Mouse (Mus musculus): ENCODE results near the gene Haspin. TPM values are rescaled to one million over a fixed set of nuclear protein-coding genes. Genes with fewer than 3 reads are reported as not detected.

Gene Haspin
- total and polyA plus RNA-seq, 3 experiments = 26.9 to 28.3 TPM; not detected in 1

GRCm38 (mm10) chr11:73105246-73105645 is 32.8 kb downstream of the Haspin start:
- no peaks in the 10 kb centered on the region for H3K79me2 ChIP-seq (ENCODE audit: control insufficient read depth, insufficient read depth, low read length, poor library complexity)
- no peak overlapping the region for H3K9ac ChIP-seq (ENCODE audit: control insufficient read depth, low read depth, low read length, poor library complexity, severe bottlenecking)
- peak; percentile 37 for DNase-seq (ENCODE audit: low read depth, low spot score)
- no peaks in the 10 kb centered on the region; a peak in 1 of 4 replicates for H3K4me1 ChIP-seq (ENCODE audit: control insufficient read depth in 1 of 2, insufficient read depth in 2 of 2, low read length in 2 of 2)
- H3K27me3 ChIP-seq (ENCODE audit: control insufficient read depth in 1 of 2, insufficient read depth in 2 of 2, low read length in 2 of 2) = no peaks in the 10 kb centered on the region
- H3K4me3 ChIP-seq (ENCODE audit: control insufficient read depth in 1 of 2, insufficient read depth in 1 of 2, low read depth in 2 of 2, low read length in 2 of 2) = no peak overlapping the region
- H3K9me3 ChIP-seq (replicated peaks; ENCODE audit: insufficient read depth, low read length) = no peaks in the 10 kb centered on the region
- TF ChIP-seq ZMIZ1 (IDR thresholded peaks at IDR 0.05; ENCODE audit: low read depth, low read length) = no peak
- TF ChIP-seq SIN3A (IDR thresholded peaks at IDR 0.05; ENCODE audit: low read length) = no peak
- no peak for TF ChIP-seq HCFC1 (IDR thresholded peaks at IDR 0.05; ENCODE audit: low read depth, low read length)
- TF ChIP-seq UBTF (IDR thresholded peaks at IDR 0.05; ENCODE audit: borderline replicate concordance, insufficient read depth, low read depth, low read length) = no peak
- TF ChIP-seq POLR2AphosphoS5 (IDR thresholded peaks at IDR 0.05; ENCODE audit: borderline replicate concordance, low read depth, low read length) = no peak
- 0 out of 2 replicates have a peak, but pooled peaks have one; percentile 45 for TF ChIP-seq ZKSCAN1 (IDR thresholded peaks at IDR 0.05; ENCODE audit: low read depth, low read length)
- H3K36me3 ChIP-seq (ENCODE audit: control insufficient read depth in 1 of 2, insufficient read depth in 2 of 2, low read length in 2 of 2) = no peaks in the 10 kb centered on the region
- no peak overlapping the region for H3K27ac ChIP-seq (ENCODE audit: control insufficient read depth, low read depth, low read length)

DNA sequence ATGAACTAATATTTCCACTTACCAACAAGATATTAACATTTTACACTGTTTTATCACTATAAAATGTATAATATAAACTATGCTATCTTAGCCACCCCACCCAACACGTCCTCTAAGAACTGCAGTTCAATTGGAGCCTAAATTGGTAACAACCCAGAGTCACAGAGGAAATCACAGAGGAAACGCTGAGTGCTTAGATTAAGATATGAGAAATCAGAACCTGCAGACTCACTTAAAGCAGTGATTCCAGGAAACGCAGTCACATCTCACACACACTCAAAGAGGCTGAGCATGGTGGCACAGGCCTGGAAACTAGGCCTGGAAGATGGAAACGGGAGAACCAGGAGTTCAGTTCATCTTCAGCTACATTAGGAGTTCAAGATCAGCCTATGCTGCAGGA is 36.8 kb downstream of the Haspin start:
- 0 out of 2 replicates have a peak, but pooled peaks have one; percentile 11 for TF ChIP-seq GATA1 (IDR thresholded peaks at IDR 0.05; ENCODE audit: low read depth, low read length)
- TF ChIP-seq POLR2A (IDR thresholded peaks at IDR 0.05; ENCODE audit: control insufficient read depth in 1 of 2, insufficient read depth in 1 of 2, low read depth in 1 of 2, low read length in 2 of 2, poor library complexity in 1 of 2) = no peak
- TF ChIP-seq RCOR1 (IDR thresholded peaks at IDR 0.05; ENCODE audit: low read depth, low read length) = peak; percentile 94
- no peaks in the 10 kb centered on the region for H3K79me2 ChIP-seq (ENCODE audit: control insufficient read depth, insufficient read depth, low read length, poor library complexity)
- DNase-seq (ENCODE audit: low read depth, low spot score) = no peak
- H3K36me3 ChIP-seq (ENCODE audit: control insufficient read depth in 1 of 2, insufficient read depth in 2 of 2, low read length in 2 of 2) = no peaks in the 10 kb centered on the region; a peak in 1 of 4 replicates
- no peak overlapping the region for H3K4me3 ChIP-seq (ENCODE audit: control insufficient read depth in 1 of 2, insufficient read depth in 1 of 2, low read depth in 2 of 2, low read length in 2 of 2)
- H3K4me1 ChIP-seq (ENCODE audit: control insufficient read depth in 1 of 2, insufficient read depth in 2 of 2, low read length in 2 of 2) = peaks cover 0 to 3% of the 10 kb centered on the region in 2 experiments; a peak in 1 of 4 replicates
- no peaks in the 10 kb centered on the region for H3K27me3 ChIP-seq (ENCODE audit: control insufficient read depth in 1 of 2, insufficient read depth in 2 of 2, low read length in 2 of 2)
- no peak overlapping the region for H3K9ac ChIP-seq (ENCODE audit: control insufficient read depth, low read depth, low read length, poor library complexity, severe bottlenecking)
- H3K9me3 ChIP-seq (replicated peaks; ENCODE audit: insufficient read depth, low read length) = no peaks in the 10 kb centered on the region
- no peak overlapping the region for H3K27ac ChIP-seq (ENCODE audit: control insufficient read depth, low read depth, low read length)

GRCm38 (mm10) chr11:73099976-73100750 is 37.9 kb downstream of the Haspin start:
- Histone ChIP-seq H3K27ac (ENCODE audit: control insufficient read depth, low read depth, low read length) (no peak overlapping the region), H3K79me2 (ENCODE audit: control insufficient read depth, insufficient read depth, low read length, poor library complexity) (no peaks in the 10 kb centered on the region), H3K27me3 (ENCODE audit: control insufficient read depth in 1 of 2, insufficient read depth in 2 of 2, low read length in 2 of 2) (no peaks in the 10 kb centered on the region), H3K9ac (ENCODE audit: control insufficient read depth, low read depth, low read length, poor library complexity, severe bottlenecking) (no peak overlapping the region), H3K4me3 (ENCODE audit: control insufficient read depth in 1 of 2, insufficient read depth in 1 of 2, low read depth in 2 of 2, low read length in 2 of 2) (no peak overlapping the region), H3K9me3 (replicated peaks; ENCODE audit: insufficient read depth, low read length) (no peaks in the 10 kb centered on the region), H3K4me1 (ENCODE audit: control insufficient read depth in 1 of 2, insufficient read depth in 2 of 2, low read length in 2 of 2) (0 out of 4 replicates have a peak, but pooled peaks cover 0 to 3% of the 10 kb centered on the region in 2 experiments), H3K36me3 (ENCODE audit: control insufficient read depth in 1 of 2, insufficient read depth in 2 of 2, low read length in 2 of 2) (no peaks in the 10 kb centered on the region; a peak in 1 of 4 replicates)
- DNase-seq (ENCODE audit: low read depth, low spot score) = peak; percentile 50
- no peak for TF ChIP-seq TAL1 (IDR thresholded peaks at IDR 0.05; ENCODE audit: low read length)
- TF ChIP-seq MXI1 (IDR thresholded peaks at IDR 0.05; ENCODE audit: low read depth, low read length) = no peak
- TF ChIP-seq MAX (IDR thresholded peaks at IDR 0.05; ENCODE audit: low read length) = no peak
- TF ChIP-seq NRF1 (IDR thresholded peaks at IDR 0.05; ENCODE audit: insufficient read depth, low read depth, low read length, poor library complexity, severe bottlenecking) = no peak
- no peak for TF ChIP-seq MYC (IDR thresholded peaks at IDR 0.05; ENCODE audit: low read depth, low read length)
- no peak for TF ChIP-seq ZKSCAN1 (IDR thresholded peaks at IDR 0.05; ENCODE audit: low read depth, low read length)
- TF ChIP-seq ZC3H11A (IDR thresholded peaks at IDR 0.05; ENCODE audit: low read depth, low read length) = no peak
- no peak for TF ChIP-seq USF1 (IDR thresholded peaks at IDR 0.05; ENCODE audit: low read depth, low read length)
- TF ChIP-seq MEF2A (IDR thresholded peaks at IDR 0.05; ENCODE audit: extremely low read depth, insufficient replicate concordance, low read depth, low read length, poor library complexity, severe bottlenecking) = no peak
- TF ChIP-seq ZMIZ1 (IDR thresholded peaks at IDR 0.05; ENCODE audit: low read depth, low read length) = no peak
- TF ChIP-seq MAFK (IDR thresholded peaks at IDR 0.05; ENCODE audit: borderline replicate concordance, low read depth, low read length) = no peak
- no peak for TF ChIP-seq ZNF384 (IDR thresholded peaks at IDR 0.05; ENCODE audit: low read depth, low read length)
- no peak for TF ChIP-seq ETS1 (IDR thresholded peaks at IDR 0.05; ENCODE audit: low read depth, low read length)
- no peak for TF ChIP-seq E2F4 (IDR thresholded peaks at IDR 0.05; ENCODE audit: borderline replicate concordance, low read depth, low read length)
- TF ChIP-seq NELFE (IDR thresholded peaks at IDR 0.05; ENCODE audit: low read depth, low read length) = no peak
- TF ChIP-seq TBP (IDR thresholded peaks at IDR 0.05; ENCODE audit: low read depth, low read length) = no peak
- no peak for TF ChIP-seq GATA1 (IDR thresholded peaks at IDR 0.05; ENCODE audit: low read depth, low read length)
- TF ChIP-seq TCF12 (IDR thresholded peaks at IDR 0.05; ENCODE audit: low read depth, low read length) = no peak
